Mouse (Mus musculus): ENCODE results near the gene Cherp. TPM values are rescaled to one million over a fixed set of nuclear protein-coding genes. Genes with fewer than 3 reads are reported as not detected.

The Cherp gene
- 90.1 and 92.8 TPM in 2 replicates for polyA plus RNA-seq (2014; fragmentation: Nextera tagmentation; extraction: Ambion mirVana)

GRCm38 (mm10) chr8:72474826-72475546 is at the start of gene Cherp:
Cherp (minus strand) TSS chr8:72475226.
- ATAC-seq (replicated peaks; ENCODE audit: low FRiP score), result peak; percentile 94
- Histone ChIP-seq H3K9ac (ENCODE audit: low read depth, low read length) (peak within 1 kb of the TSS; percentile 67), H3K4me3 (ENCODE audit: low read depth, low read length) (peak within 1 kb of the TSS; percentile 67), H3K9me3 (ENCODE audit: control insufficient read depth, low read length) (no peaks in the 10 kb centered on the region), H3K27me3 (replicated peaks; ENCODE audit: control insufficient read depth, insufficient read depth, low read length) (no peaks in the 10 kb centered on the region), H3K4me2 (peak within 1 kb of the TSS; percentile 96), H3K36me3 (ENCODE audit: control insufficient read depth, insufficient read depth, low read length) (peaks cover 33% of the 10 kb centered on the region), H3K4me1 (replicated peaks; ENCODE audit: control insufficient read depth, insufficient read depth, low read length) (peaks cover 16% of the 10 kb centered on the region), H3K27ac (ENCODE audit: low read depth, low read length) (peak within 1 kb of the TSS; percentile 89)
- WGBS, result under 1% methylated on average over 72 of the region's 80 CpGs
- DNase-seq (ENCODE audit: low spot score), result peak; percentile 96

GRCm38 (mm10) chr8:72521888-72522287 is 46.9 kb upstream of the Cherp start:
- peaks cover 12% of the 10 kb centered on the region for H3K4me1 ChIP-seq (replicated peaks; ENCODE audit: control insufficient read depth, insufficient read depth, low read length)
- peaks cover 2% of the 10 kb centered on the region; the same call in 1 of the 2 replicates for H3K36me3 ChIP-seq (ENCODE audit: control insufficient read depth, insufficient read depth, low read length)
- H3K4me2 ChIP-seq, result no peak overlapping the region
- H3K27me3 ChIP-seq (replicated peaks; ENCODE audit: control insufficient read depth, insufficient read depth, low read length), result no peaks in the 10 kb centered on the region
- no peaks in the 10 kb centered on the region for H3K9me3 ChIP-seq (ENCODE audit: control insufficient read depth, low read length)
- no peak overlapping the region for H3K27ac ChIP-seq (ENCODE audit: low read depth, low read length)
- no peak for DNase-seq (ENCODE audit: low spot score)
- H3K9ac ChIP-seq (ENCODE audit: low read depth, low read length), result no peak overlapping the region
- no peak overlapping the region for H3K4me3 ChIP-seq (ENCODE audit: low read depth, low read length)
- ATAC-seq (replicated peaks; ENCODE audit: low FRiP score), result no peak

GRCm38 (mm10) chr8:72517421-72517988 is 42.5 kb upstream of the Cherp start:
- Histone ChIP-seq H3K27ac (ENCODE audit: low read depth, low read length) (peak overlapping the region; percentile 58), H3K4me1 (replicated peaks; ENCODE audit: control insufficient read depth, insufficient read depth, low read length) (peaks cover 14% of the 10 kb centered on the region), H3K9ac (ENCODE audit: low read depth, low read length) (no peak overlapping the region), H3K9me3 (ENCODE audit: control insufficient read depth, low read length) (no peaks in the 10 kb centered on the region), H3K27me3 (replicated peaks; ENCODE audit: control insufficient read depth, insufficient read depth, low read length) (no peaks in the 10 kb centered on the region), H3K4me3 (ENCODE audit: low read depth, low read length) (no peak overlapping the region), H3K4me2 (no peak overlapping the region), H3K36me3 (ENCODE audit: control insufficient read depth, insufficient read depth, low read length) (no peaks in the 10 kb centered on the region)
- 57% methylated on average over 7 of the region's 7 CpGs for WGBS
- ATAC-seq (replicated peaks; ENCODE audit: low FRiP score), result peak; percentile 42
- DNase-seq (ENCODE audit: low spot score), result no peak

- no peak overlapping the region for H3K4me2 ChIP-seq
- H3K27ac ChIP-seq (ENCODE audit: low read depth, low read length), result no peak overlapping the region
- no peak for ATAC-seq (replicated peaks; ENCODE audit: low FRiP score)
- no peak for DNase-seq (ENCODE audit: low spot score)
- 87% methylated on average over 1 of the region's 1 CpGs for WGBS
- H3K4me1 ChIP-seq (replicated peaks; ENCODE audit: control insufficient read depth, insufficient read depth, low read length), result peaks cover 10% of the 10 kb centered on the region
- no peaks in the 10 kb centered on the region for H3K9me3 ChIP-seq (ENCODE audit: control insufficient read depth, low read length)
- H3K36me3 ChIP-seq (ENCODE audit: control insufficient read depth, insufficient read depth, low read length), result no peaks in the 10 kb centered on the region
- no peaks in the 10 kb centered on the region for H3K27me3 ChIP-seq (replicated peaks; ENCODE audit: control insufficient read depth, insufficient read depth, low read length)
- H3K4me3 ChIP-seq (ENCODE audit: low read depth, low read length), result no peak overlapping the region
- H3K9ac ChIP-seq (ENCODE audit: low read depth, low read length), result no peak overlapping the region
Observed at GRCm38 (mm10) chr8:72513158-72513557, 38.1 kb upstream of the Cherp start.

- peaks cover 11% of the 10 kb centered on the region for H3K4me1 ChIP-seq (replicated peaks; ENCODE audit: control insufficient read depth, insufficient read depth, low read length)
- H3K9ac ChIP-seq (ENCODE audit: low read depth, low read length), result no peak overlapping the region
- no peak for DNase-seq (ENCODE audit: low spot score)
- 94% methylated on average over 1 of the region's 1 CpGs for WGBS
- H3K4me2 ChIP-seq, result no peak overlapping the region
- no peaks in the 10 kb centered on the region for H3K36me3 ChIP-seq (ENCODE audit: control insufficient read depth, insufficient read depth, low read length)
- H3K27me3 ChIP-seq (replicated peaks; ENCODE audit: control insufficient read depth, insufficient read depth, low read length), result no peaks in the 10 kb centered on the region
- H3K9me3 ChIP-seq (ENCODE audit: control insufficient read depth, low read length), result no peaks in the 10 kb centered on the region
- no peak overlapping the region for H3K27ac ChIP-seq (ENCODE audit: low read depth, low read length)
- H3K4me3 ChIP-seq (ENCODE audit: low read depth, low read length), result no peak overlapping the region
- no peak for ATAC-seq (replicated peaks; ENCODE audit: low FRiP score)
Observed at GRCm38 (mm10) chr8:72512648-72513047, 37.6 kb upstream of the Cherp start.

GRCm38 (mm10) chr8:72507505-72507904 is 32.5 kb upstream of the Cherp start:
- no peaks in the 10 kb centered on the region for H3K9me3 ChIP-seq (ENCODE audit: control insufficient read depth, low read length)
- H3K4me2 ChIP-seq, result no peak overlapping the region
- no peak overlapping the region for H3K9ac ChIP-seq (ENCODE audit: low read depth, low read length)
- H3K27me3 ChIP-seq (replicated peaks; ENCODE audit: control insufficient read depth, insufficient read depth, low read length), result no peaks in the 10 kb centered on the region
- no peak overlapping the region for H3K27ac ChIP-seq (ENCODE audit: low read depth, low read length)
- ATAC-seq (replicated peaks; ENCODE audit: low FRiP score) (no peak), DNase-seq (ENCODE audit: low spot score) (no peak)
- H3K4me1 ChIP-seq (replicated peaks; ENCODE audit: control insufficient read depth, insufficient read depth, low read length), result peaks cover 32% of the 10 kb centered on the region
- 0 out of 2 replicates have a peak, but pooled peaks cover 4% of the 10 kb centered on the region for H3K36me3 ChIP-seq (ENCODE audit: control insufficient read depth, insufficient read depth, low read length)
- no peak overlapping the region for H3K4me3 ChIP-seq (ENCODE audit: low read depth, low read length)
- 81% methylated on average over 1 of the region's 1 CpGs for WGBS

- H3K27me3 ChIP-seq (replicated peaks; ENCODE audit: control insufficient read depth, insufficient read depth, low read length), result no peaks in the 10 kb centered on the region
- H3K36me3 ChIP-seq (ENCODE audit: control insufficient read depth, insufficient read depth, low read length), result 0 out of 2 replicates have a peak, but pooled peaks cover 6% of the 10 kb centered on the region
- no peak overlapping the region for H3K27ac ChIP-seq (ENCODE audit: low read depth, low read length)
- ATAC-seq (replicated peaks; ENCODE audit: low FRiP score) (peak; percentile 60; the same call in 1 of the 2 replicates), DNase-seq (ENCODE audit: low spot score) (no peak)
- no peaks in the 10 kb centered on the region for H3K9me3 ChIP-seq (ENCODE audit: control insufficient read depth, low read length)
- no peak overlapping the region for H3K9ac ChIP-seq (ENCODE audit: low read depth, low read length)
- peak overlapping the region; percentile 31 for H3K4me2 ChIP-seq
- H3K4me1 ChIP-seq (replicated peaks; ENCODE audit: control insufficient read depth, insufficient read depth, low read length), result peaks cover 32% of the 10 kb centered on the region
- no peak overlapping the region for H3K4me3 ChIP-seq (ENCODE audit: low read depth, low read length)
Observed at GRCm38 (mm10) chr8:72504637-72505314, 29.8 kb upstream of the Cherp start.

GRCm38 (mm10) chr8:72504137-72504536 is 29.1 kb upstream of the Cherp start:
- Histone ChIP-seq H3K9ac (ENCODE audit: low read depth, low read length) (no peak overlapping the region), H3K36me3 (ENCODE audit: control insufficient read depth, insufficient read depth, low read length) (0 out of 2 replicates have a peak, but pooled peaks cover 6% of the 10 kb centered on the region), H3K4me3 (ENCODE audit: low read depth, low read length) (no peak overlapping the region), H3K27ac (ENCODE audit: low read depth, low read length) (no peak overlapping the region), H3K4me2 (no peak overlapping the region), H3K4me1 (replicated peaks; ENCODE audit: control insufficient read depth, insufficient read depth, low read length) (peaks cover 32% of the 10 kb centered on the region), H3K9me3 (ENCODE audit: control insufficient read depth, low read length) (no peaks in the 10 kb centered on the region), H3K27me3 (replicated peaks; ENCODE audit: control insufficient read depth, insufficient read depth, low read length) (no peaks in the 10 kb centered on the region)
- DNase-seq (ENCODE audit: low spot score) (no peak), ATAC-seq (replicated peaks; ENCODE audit: low FRiP score) (no peak)

Data from liver, embryonic 11.5 days (tissue).